8 mouse cellular contexts compared by ENCODE assay signal in genomic region chr1:106629931-106630682, GRCm38 (mm10).
DNase-seq lines count a peak whose midpoint lies in the region; ATAC-seq and TF ChIP-seq lines count a peak whose summit lies in the region.

No protein-coding gene starts in this region.

- ATAC-seq in CD4-positive, CD25-positive, alpha-beta regulatory T cell, adult 4 months = peak; percentile 31
- peak; percentile 67 for ATAC-seq in intestine, embryonic 15.5 days
- peak; percentile 65; the same call in 1 of the 2 replicates for ATAC-seq in stomach, postnatal 0 days (ENCODE audit: low FRiP score, low TSS enrichment)
- ATAC-seq in granulocyte monocyte progenitor cell, adult 5-6 weeks (replicated peaks; ENCODE audit: poor library complexity, severe bottlenecking) = no peak

- peaks cover 15% of the 10 kb centered on the region; the same call in 1 of the 2 replicates for H3K4me1 ChIP-seq in brown adipose tissue, adult 24 weeks (ENCODE audit: control insufficient read depth, insufficient read depth, insufficient read length, low read length)
- H3K4me1 ChIP-seq in intestine, embryonic 15.5 days (replicated peaks) = peaks cover 20% of the 10 kb centered on the region
- peaks cover 7% of the 10 kb centered on the region for H3K4me1 ChIP-seq in stomach, postnatal 0 days (replicated peaks; ENCODE audit: control insufficient read depth, insufficient read depth)

- intact Hi-C loops in left cerebral cortex, postnatal 36 days (cut with DNase I) = loop anchor here (5.0 kb wide), 1 partner anchor 82 kb away; the partner anchor contains the start of gene Bcl2

- peak; percentile 95 for DNase-seq in heart, adult 11 months
- DNase-seq in lung, postnatal 10 days = peak; percentile 85
- peak; percentile 31 for DNase-seq in stomach, postnatal 0 days (ENCODE audit: low spot score)
- no peak for DNase-seq in left cerebral cortex, postnatal 36 days (ENCODE audit: low spot score in 2 of 2)

- peak overlapping the region; percentile 82 for H3K27ac ChIP-seq in brown adipose tissue, adult 24 weeks (replicated peaks; ENCODE audit: low read depth, low read length)
- H3K27ac ChIP-seq in intestine, embryonic 15.5 days = peak overlapping the region; percentile 52
- H3K27ac ChIP-seq in stomach, postnatal 0 days (replicated peaks) = peak overlapping the region; percentile 85

- H3K4me2 ChIP-seq in intestine, embryonic 15.5 days (replicated peaks) = no peak overlapping the region; the same call in none of the 2 replicates
- H3K4me2 ChIP-seq in stomach, postnatal 0 days (replicated peaks; ENCODE audit: low read depth) = peak overlapping the region; percentile 38

- TF ChIP-seq EP300 in stomach, postnatal 0 days (optimal IDR thresholded peaks at IDR 0.05) = peak; percentile 51

- no peaks in the 10 kb centered on the region for H3K27me3 ChIP-seq in intestine, embryonic 15.5 days (replicated peaks)
- H3K27me3 ChIP-seq in stomach, postnatal 0 days (ENCODE audit: control insufficient read depth, insufficient read depth, low read length) = no peaks in the 10 kb centered on the region

- WGBS in intestine, embryonic 15.5 days = 21% methylated on average over 4 of the region's 4 CpGs
- WGBS in stomach, postnatal 0 days = 17% methylated on average over 4 of the region's 4 CpGs

- no peaks in the 10 kb centered on the region for H3K9me3 ChIP-seq in intestine, embryonic 15.5 days
- H3K9me3 ChIP-seq in stomach, postnatal 0 days (ENCODE audit: control insufficient read depth, low read length) = no peaks in the 10 kb centered on the region

- no peak overlapping the region for H3K4me3 ChIP-seq in brown adipose tissue, adult 24 weeks (ENCODE audit: insufficient read depth, low read depth, low read length)
- no peak overlapping the region for H3K4me3 ChIP-seq in intestine, embryonic 15.5 days (replicated peaks)
- H3K4me3 ChIP-seq in stomach, postnatal 0 days (ENCODE audit: low read depth, low read length) = no peak overlapping the region

- H3K36me3 ChIP-seq in intestine, embryonic 15.5 days = no peaks in the 10 kb centered on the region
- H3K36me3 ChIP-seq in stomach, postnatal 0 days (ENCODE audit: control insufficient read depth, insufficient read depth, low read length) = no peaks in the 10 kb centered on the region

- H3K9ac ChIP-seq in intestine, embryonic 15.5 days = no peak overlapping the region
- H3K9ac ChIP-seq in stomach, postnatal 0 days (ENCODE audit: low read length) = no peak overlapping the region

- peak; percentile 11; the same call in 1 of the 2 replicates for TF ChIP-seq CTCF in stomach, postnatal 0 days (IDR thresholded peaks at IDR 0.05; ENCODE audit: low read depth)

Comparison
In these comparisons a context has a peak if more than half of its experiments do, and no peak if none do; other contexts are left out.
1. DNase-seq: peak in heart, adult 11 months (single experiment), lung, postnatal 10 days (single experiment) and stomach, postnatal 0 days (single experiment); none in left cerebral cortex, postnatal 36 days (0 of 2).
2. Peak in every context shown above with its lines, with median percentiles within 50 percentile points of each other: H3K27ac ChIP-seq.